Mouse (Mus musculus) olfactory bulb, adult 2 months (tissue): ENCODE data around the gene Gpr50.

ENCODE experiments used
- CTCF ChIP-seq: fragments of 200-500 bp; IDR thresholded peaks from 2 replicates; pipeline ENCODE4 v1.5.1; 2012; ENCODE audit warnings: low read depth, mild to moderate bottlenecking, low read length, moderate library complexity; ENCODE audit not compliant: insufficient read depth
- POLR2A ChIP-seq: fragments of 200-500 bp; IDR thresholded peaks from 2 replicates; pipeline ENCODE4 v1.6.1; 2012; ENCODE audit warnings: mild to moderate bottlenecking, low read depth, low read length, moderate library complexity; ENCODE audit not compliant: insufficient read depth

GRCm38 (mm10) chrX:71623843-71624242, 39.6 kb upstream of the Gpr50 start:
- TF ChIP-seq POLR2A (no peak), CTCF (no peak)
